Mouse (Mus musculus): ENCODE data around the gene Irf1. TPM values are rescaled to one million over a fixed set of nuclear protein-coding genes. Genes with fewer than 3 reads are reported as not detected.

Irf1 gene
- polyA plus RNA-seq, 1 experiment from 2014 or later: 14.0 TPM

DNA sequence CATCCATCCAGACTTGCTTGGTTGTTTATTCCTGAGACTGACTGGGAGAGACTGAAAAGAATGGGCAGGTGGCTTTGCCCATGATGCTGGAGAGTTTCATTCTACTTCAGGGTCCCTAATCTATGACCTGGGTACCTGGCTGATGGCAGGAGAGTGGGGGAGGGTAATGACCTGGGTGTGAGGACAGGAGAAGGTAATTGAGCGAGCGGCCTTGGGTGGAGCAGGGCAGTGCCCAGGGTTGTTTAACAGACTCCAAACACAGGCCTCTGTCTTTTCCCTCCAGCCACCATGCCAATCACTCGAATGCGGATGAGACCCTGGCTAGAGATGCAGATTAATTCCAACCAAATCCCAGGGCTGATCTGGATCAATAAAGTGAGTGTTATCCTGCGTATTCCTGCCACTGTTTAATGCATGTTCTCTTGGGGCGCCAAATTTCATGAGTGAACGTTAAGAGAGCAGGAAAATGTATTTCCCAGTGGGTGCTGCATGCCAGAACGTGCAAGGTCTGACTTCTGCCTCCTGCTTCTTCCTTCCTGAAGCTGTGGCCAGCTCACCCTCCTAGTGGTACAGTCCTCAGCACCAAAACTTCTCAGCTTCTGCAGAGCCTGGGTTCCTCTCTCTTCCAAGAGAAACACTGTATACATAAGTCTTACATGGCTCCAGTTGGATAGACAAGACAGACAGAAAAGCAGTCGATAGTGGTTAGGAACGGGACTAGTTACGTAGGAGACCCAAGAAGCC is 1.4 kb downstream of the Irf1 start:
- H3K36me3 ChIP-seq (ENCODE audit: insufficient read depth, low read length): peaks cover 15% of the 10 kb centered on the region
- no peaks in the 10 kb centered on the region for H3K27me3 ChIP-seq (ENCODE audit: insufficient read depth, low read length)
- H3K27ac ChIP-seq: no peak overlapping the region
- H3K4me3 ChIP-seq (replicated peaks; ENCODE audit: low read depth, low read length): peak overlapping the region; percentile 68
- H3K4me2 ChIP-seq (ENCODE audit: low read length): peak overlapping the region; percentile 76
- ATAC-seq (replicated peaks; ENCODE audit: low FRiP score, low read depth) (no peak), DNase-seq (ENCODE audit: low spot score) (no peak)
- H3K9me3 ChIP-seq (replicated peaks; ENCODE audit: low read length): no peaks in the 10 kb centered on the region
- no peak overlapping the region for H3K9ac ChIP-seq (ENCODE audit: low read depth, low read length)
- 82% methylated on average over 11 of the region's 11 CpGs for WGBS
- H3K4me1 ChIP-seq (replicated peaks; ENCODE audit: insufficient read depth, low read length): no peaks in the 10 kb centered on the region; the same call in 1 of the 2 replicates
- no peak for TF ChIP-seq CTCF (IDR thresholded peaks at IDR 0.05; ENCODE audit: low read depth)

DNA sequence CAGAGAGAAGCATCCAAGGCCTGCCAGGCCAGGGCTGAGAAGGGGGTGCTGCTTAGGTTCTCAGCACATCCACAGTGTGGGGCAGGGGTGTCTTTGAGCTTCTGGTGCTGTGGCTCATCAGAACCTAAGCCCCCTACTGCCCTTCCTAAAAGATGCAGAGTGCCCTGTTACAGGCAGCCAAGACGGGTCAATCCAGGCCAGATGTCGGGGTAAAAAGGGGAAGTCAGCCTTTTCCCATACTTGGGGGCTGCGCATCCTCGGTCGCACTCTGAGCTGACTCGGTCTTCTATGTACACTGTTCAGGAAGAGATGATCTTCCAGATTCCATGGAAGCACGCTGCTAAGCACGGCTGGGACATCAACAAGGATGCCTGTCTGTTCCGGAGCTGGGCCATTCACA is 2.7 kb downstream of the Irf1 start:
- H3K27ac ChIP-seq: no peak overlapping the region
- no peak for TF ChIP-seq CTCF (IDR thresholded peaks at IDR 0.05; ENCODE audit: low read depth)
- peaks cover 20% of the 10 kb centered on the region for H3K36me3 ChIP-seq (ENCODE audit: insufficient read depth, low read length)
- no peaks in the 10 kb centered on the region; the same call in 1 of the 2 replicates for H3K4me1 ChIP-seq (replicated peaks; ENCODE audit: insufficient read depth, low read length)
- DNase-seq (ENCODE audit: low spot score): no peak
- no peak overlapping the region for H3K4me3 ChIP-seq (replicated peaks; ENCODE audit: low read depth, low read length)
- no peak overlapping the region for H3K9ac ChIP-seq (ENCODE audit: low read depth, low read length)
- ATAC-seq (replicated peaks; ENCODE audit: low FRiP score, low read depth): no peak
- H3K4me2 ChIP-seq (ENCODE audit: low read length): no peak overlapping the region
- H3K9me3 ChIP-seq (replicated peaks; ENCODE audit: low read length): no peaks in the 10 kb centered on the region
- WGBS: 86% methylated on average over 9 of the region's 9 CpGs
- no peaks in the 10 kb centered on the region for H3K27me3 ChIP-seq (ENCODE audit: insufficient read depth, low read length)

DNA sequence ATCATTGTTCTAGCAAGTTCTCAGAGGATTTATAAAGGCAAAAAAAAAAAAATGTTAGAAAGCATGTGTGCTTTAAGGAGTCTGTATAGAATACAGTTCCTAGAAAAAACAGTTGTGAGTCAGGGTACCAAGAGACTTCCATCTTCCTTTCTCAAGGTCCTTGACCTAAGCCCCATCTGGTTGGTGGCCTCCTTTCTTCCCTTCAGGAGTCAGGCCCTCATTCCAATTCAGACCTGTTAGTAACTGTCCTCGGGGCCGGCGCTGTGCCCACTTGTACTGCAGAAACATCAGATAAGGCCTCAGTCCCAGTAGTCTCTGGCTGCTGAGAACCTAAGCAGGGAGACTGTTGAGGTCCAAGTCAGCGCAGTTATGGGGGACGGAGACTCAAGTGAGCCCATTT is 3.3 kb downstream of the Irf1 start, which contains the start of gene Gm17334:
Gene Gm17334, minus strand, starts transcription at position 101 of the 400 bp plus-strand sequence.
- Histone ChIP-seq H3K9ac (ENCODE audit: low read depth, low read length) (no peak within 1 kb of the TSS), H3K9me3 (replicated peaks; ENCODE audit: low read length) (no peaks in the 10 kb centered on the region), H3K4me2 (ENCODE audit: low read length) (no peak within 1 kb of the TSS), H3K4me3 (replicated peaks; ENCODE audit: low read depth, low read length) (no peak within 1 kb of the TSS), H3K27ac (no peak within 1 kb of the TSS), H3K36me3 (ENCODE audit: insufficient read depth, low read length) (peaks cover 20% of the 10 kb centered on the region), H3K27me3 (ENCODE audit: insufficient read depth, low read length) (no peaks in the 10 kb centered on the region), H3K4me1 (replicated peaks; ENCODE audit: insufficient read depth, low read length) (no peaks in the 10 kb centered on the region; the same call in 1 of the 2 replicates)
- ATAC-seq (replicated peaks; ENCODE audit: low FRiP score, low read depth) (no peak), DNase-seq (ENCODE audit: low spot score) (no peak)
- 89% methylated on average over 5 of the region's 5 CpGs for WGBS
- TF ChIP-seq CTCF (IDR thresholded peaks at IDR 0.05; ENCODE audit: low read depth): no peak

GRCm38 (mm10) chr11:53773641-53774360 is 4.0 kb downstream of the Irf1 start:
- ATAC-seq (replicated peaks; ENCODE audit: low FRiP score, low read depth): no peak
- no peaks in the 10 kb centered on the region for H3K9me3 ChIP-seq (replicated peaks; ENCODE audit: low read length)
- TF ChIP-seq CTCF (IDR thresholded peaks at IDR 0.05; ENCODE audit: low read depth): no peak

DNA sequence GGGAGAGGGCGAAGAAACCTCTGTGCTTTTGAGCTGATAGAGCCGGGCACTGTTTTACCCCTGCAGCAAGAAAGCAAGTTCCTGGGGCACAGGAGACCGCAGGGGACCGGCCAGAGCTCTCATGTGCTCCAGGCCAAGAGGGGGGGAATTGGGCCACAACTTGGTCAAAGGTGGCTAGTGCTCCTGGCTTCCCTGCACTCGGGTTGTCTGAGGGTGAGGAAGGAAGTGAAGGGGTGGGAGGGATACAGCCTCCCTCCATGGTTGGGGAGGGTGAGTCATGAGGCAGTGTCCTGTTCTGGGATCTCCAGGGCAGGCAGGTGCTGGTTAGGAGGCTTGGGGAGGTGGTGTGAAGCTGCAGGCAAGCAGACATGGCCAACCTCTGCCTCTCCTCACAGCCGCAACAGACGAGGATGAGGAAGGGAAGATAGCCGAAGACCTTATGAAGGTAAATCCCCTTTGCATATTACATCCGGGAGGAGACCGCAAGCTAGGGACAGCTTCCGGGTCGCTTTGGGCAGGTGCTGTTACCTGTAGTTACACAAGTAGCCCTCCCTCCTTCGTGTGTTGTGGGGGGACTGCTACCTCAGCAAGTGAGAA is 4.9 kb downstream of the Irf1 start:
- peaks cover 20% of the 10 kb centered on the region for H3K36me3 ChIP-seq (ENCODE audit: insufficient read depth, low read length)
- no peaks in the 10 kb centered on the region; the same call in 1 of the 2 replicates for H3K4me1 ChIP-seq (replicated peaks; ENCODE audit: insufficient read depth, low read length)
- no peak overlapping the region for H3K4me3 ChIP-seq (replicated peaks; ENCODE audit: low read depth, low read length)
- ATAC-seq (replicated peaks; ENCODE audit: low FRiP score, low read depth) (no peak), DNase-seq (ENCODE audit: low spot score) (no peak)
- no peak for TF ChIP-seq CTCF (IDR thresholded peaks at IDR 0.05; ENCODE audit: low read depth)
- no peaks in the 10 kb centered on the region for H3K9me3 ChIP-seq (replicated peaks; ENCODE audit: low read length)
- H3K27me3 ChIP-seq (ENCODE audit: insufficient read depth, low read length): no peaks in the 10 kb centered on the region
- no peak overlapping the region for H3K27ac ChIP-seq
- WGBS: 87% methylated on average over 13 of the region's 13 CpGs
- H3K9ac ChIP-seq (ENCODE audit: low read depth, low read length): no peak overlapping the region
- no peak overlapping the region for H3K4me2 ChIP-seq (ENCODE audit: low read length)

More at GRCm38 (mm10) chr11:53773641-53774360, 4.0 kb downstream of the Irf1 start:
- Histone ChIP-seq H3K4me2 (ENCODE audit: low read length) (no peak overlapping the region), H3K27me3 (ENCODE audit: insufficient read depth, low read length) (no peaks in the 10 kb centered on the region), H3K4me3 (replicated peaks; ENCODE audit: low read depth, low read length) (no peak overlapping the region), H3K4me1 (replicated peaks; ENCODE audit: insufficient read depth, low read length) (no peaks in the 10 kb centered on the region; the same call in 1 of the 2 replicates), H3K9ac (ENCODE audit: low read depth, low read length) (no peak overlapping the region), H3K36me3 (ENCODE audit: insufficient read depth, low read length) (peaks cover 20% of the 10 kb centered on the region), H3K27ac (no peak overlapping the region)
- 86% methylated on average over 16 of the region's 16 CpGs for WGBS
- no peak for DNase-seq (ENCODE audit: low spot score)

GRCm38 (mm10) chr11:53777736-53778135 is 7.9 kb downstream of the Irf1 start:
- Histone ChIP-seq H3K4me3 (replicated peaks; ENCODE audit: low read depth, low read length) (no peak overlapping the region), H3K27me3 (ENCODE audit: insufficient read depth, low read length) (no peaks in the 10 kb centered on the region), H3K27ac (no peak overlapping the region), H3K9me3 (replicated peaks; ENCODE audit: low read length) (no peaks in the 10 kb centered on the region), H3K9ac (ENCODE audit: low read depth, low read length) (no peak overlapping the region), H3K36me3 (ENCODE audit: insufficient read depth, low read length) (peaks cover 20% of the 10 kb centered on the region), H3K4me2 (ENCODE audit: low read length) (no peak overlapping the region), H3K4me1 (replicated peaks; ENCODE audit: insufficient read depth, low read length) (no peaks in the 10 kb centered on the region)
- DNase-seq (ENCODE audit: low spot score): no peak
- 66% methylated on average over 5 of the region's 5 CpGs for WGBS
- no peak for ATAC-seq (replicated peaks; ENCODE audit: low FRiP score, low read depth)
- no peak for TF ChIP-seq CTCF (IDR thresholded peaks at IDR 0.05; ENCODE audit: low read depth)

All from kidney, postnatal 0 days (tissue).